Mouse (Mus musculus) yolk sac, embryonic 10.5 days (tissue): ENCODE measurements around the gene Hoxc13.

Experiments
- DNase-seq: peaks from one replicate; pipeline ENCODE4 v3.0.0-alpha.2; 2017; ENCODE audit warnings: low spot score

Gene Hoxc13

DNA sequence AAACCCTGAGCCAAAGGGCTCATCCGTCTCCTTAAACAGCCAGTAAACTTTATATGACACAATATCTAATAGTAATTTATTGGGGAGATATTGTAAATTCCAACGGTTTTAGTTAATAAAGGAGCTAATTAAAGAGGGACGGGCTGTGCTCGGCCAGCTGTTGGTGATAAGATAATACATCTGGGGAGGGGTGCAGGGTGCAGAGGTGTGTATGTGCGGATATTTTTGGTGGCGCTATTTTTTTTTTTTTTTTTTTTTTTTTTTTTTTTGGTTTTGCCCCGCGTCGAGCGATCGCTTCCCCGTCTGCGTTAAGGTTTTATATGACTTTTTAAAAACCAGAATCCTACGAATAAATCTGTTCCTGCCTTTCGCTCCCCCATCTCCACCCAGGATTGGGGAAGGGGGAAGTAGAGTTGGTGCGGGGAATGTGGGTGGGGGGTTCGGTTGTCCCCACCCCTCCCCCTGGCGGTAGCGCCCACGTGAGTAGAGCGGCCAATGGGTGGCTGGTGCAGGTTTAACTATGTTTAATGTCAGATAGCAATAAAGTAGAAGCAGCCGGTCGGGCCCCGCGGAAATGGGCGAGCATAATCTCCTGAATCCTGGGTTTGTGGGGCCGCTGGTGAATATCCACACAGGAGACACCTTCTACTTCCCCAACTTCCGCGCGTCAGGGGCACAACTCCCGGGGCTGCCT lies 15.5 kb downstream of the Hoxc13 start, which contains the start of gene Hoxc12:
TSS of gene Hoxc12 (plus strand) at position 479 of the 694 bp plus-strand sequence.
- no peak for DNase-seq

DNA sequence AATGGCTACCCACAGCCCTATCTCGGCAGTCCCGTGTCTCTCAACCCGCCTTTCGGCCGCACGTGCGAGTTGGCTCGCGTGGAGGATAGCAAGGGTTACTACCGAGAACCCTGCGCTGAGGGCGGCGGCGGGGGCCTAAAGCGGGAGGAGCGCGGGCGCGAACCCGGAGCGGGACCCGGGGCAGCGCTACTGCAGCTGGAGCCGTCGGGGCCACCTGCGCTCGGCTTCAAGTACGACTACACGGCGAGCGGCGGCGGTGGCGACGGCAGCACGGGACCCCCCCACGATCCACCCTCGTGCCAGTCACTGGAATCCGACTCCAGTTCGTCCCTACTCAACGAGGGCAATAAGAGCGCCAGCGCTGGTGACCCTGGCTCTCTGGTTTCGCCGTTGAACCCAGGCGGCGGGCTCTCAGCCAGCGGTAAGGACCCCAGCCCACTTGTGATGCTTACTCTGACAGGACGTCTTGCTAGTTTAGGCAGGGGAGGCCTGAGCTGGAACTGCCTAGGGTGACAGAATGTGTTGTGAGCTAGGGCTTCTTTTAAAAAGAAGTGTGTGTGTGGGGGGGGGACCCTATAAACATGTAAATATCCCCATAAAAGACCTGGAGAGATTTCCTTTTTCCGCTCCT lies 16.2 kb downstream of the Hoxc13 start:
- no peak for DNase-seq

DNA sequence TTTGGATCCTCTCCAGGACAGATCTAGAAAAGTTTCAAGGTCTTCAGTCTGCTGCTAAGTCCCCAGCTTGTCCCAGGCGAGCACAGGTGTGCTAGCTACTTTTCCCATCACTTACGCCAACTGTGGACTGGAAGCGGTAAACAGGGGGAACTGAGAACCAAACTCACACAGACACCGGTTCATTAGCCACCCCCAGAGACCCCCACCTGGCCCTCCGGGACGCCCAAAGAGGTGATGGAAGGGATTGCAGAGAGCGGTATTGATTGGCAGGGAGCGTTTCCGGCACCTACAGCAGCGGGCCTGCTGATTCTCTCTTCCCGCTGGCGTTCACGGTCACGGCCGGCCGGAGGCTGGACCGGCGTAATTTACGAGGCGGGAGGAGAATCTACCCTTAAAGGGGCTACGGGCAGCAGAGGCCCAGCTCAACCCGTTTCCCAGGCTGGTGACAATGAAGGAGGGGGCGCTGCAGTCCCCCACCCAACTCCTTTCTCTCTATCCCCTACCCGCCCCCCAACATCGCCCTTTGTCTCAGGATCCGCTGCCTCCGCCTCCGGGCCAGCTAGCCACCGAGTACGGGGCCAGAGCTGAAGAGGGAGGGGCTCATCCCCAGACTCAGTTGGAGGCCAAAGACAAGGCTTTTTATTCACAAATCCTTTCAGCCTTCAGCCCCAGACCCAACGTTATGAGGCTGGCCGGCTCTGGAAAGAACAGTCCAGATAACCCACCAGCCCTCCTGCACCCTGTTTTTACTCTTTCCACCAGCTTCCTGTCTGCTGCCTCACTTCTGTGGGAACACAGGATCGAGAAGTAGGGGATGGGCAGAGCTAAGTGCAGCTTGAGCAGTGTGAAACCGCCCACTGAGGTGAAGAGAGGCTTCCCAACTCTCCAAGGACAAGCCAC lies 18.6 kb downstream of the Hoxc13 start:
- no peak for DNase-seq

DNA sequence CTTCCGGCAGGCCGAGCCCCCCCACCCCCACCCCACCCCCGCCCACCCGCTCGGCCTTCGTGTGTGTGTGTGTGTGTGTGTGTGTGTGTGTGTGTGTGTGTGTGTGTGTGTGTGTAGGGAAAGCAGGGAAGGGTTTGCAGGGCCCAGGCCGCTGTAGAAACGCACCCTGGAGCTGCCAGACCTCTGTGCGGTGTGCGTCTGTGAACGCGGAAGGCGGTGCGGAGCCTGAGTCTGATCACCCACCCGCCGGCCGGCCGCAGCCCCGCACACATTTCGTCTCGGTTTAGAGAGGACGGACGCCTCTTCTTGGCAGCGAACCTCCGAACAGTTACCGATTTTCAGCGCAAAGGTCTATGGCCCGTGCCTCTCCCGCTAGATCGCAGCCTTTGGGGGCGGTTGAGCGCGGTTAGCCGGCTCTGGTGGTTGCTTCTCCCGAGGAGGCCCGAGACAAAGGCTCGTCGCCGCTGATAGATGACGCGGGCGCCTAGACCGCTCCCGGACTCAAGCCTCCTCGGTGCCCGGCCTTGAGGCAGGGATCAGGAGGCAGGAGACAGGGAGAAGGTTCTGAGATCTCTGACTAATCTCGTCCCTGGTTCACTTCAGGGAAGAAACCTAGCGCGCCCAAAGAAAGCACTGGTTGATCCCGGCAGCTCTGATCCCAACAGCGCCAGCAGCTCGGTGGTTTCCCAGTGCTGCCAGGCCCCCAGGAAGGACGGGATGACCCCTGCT lies 22.0 kb downstream of the Hoxc13 start:
- peak; percentile 61 for DNase-seq

DNA sequence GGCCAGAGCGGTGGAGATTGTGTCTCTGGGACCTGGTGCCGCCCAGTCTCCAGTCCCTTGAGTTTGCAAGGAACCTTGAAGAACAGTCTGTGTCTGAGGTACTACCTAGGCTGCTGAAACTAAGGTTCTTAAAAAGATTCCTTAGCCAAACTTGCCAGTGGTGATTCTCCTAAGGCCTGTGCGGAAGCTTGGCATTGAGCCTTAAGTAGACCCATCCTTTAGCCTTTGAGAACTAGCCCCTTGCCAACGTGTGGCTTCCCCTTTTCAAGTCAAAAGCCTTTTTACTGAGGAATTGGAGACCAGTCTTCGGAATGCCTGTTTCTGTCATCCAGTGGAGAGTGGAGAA lies 22.5 kb downstream of the Hoxc13 start:
- DNase-seq, result no peak

DNA sequence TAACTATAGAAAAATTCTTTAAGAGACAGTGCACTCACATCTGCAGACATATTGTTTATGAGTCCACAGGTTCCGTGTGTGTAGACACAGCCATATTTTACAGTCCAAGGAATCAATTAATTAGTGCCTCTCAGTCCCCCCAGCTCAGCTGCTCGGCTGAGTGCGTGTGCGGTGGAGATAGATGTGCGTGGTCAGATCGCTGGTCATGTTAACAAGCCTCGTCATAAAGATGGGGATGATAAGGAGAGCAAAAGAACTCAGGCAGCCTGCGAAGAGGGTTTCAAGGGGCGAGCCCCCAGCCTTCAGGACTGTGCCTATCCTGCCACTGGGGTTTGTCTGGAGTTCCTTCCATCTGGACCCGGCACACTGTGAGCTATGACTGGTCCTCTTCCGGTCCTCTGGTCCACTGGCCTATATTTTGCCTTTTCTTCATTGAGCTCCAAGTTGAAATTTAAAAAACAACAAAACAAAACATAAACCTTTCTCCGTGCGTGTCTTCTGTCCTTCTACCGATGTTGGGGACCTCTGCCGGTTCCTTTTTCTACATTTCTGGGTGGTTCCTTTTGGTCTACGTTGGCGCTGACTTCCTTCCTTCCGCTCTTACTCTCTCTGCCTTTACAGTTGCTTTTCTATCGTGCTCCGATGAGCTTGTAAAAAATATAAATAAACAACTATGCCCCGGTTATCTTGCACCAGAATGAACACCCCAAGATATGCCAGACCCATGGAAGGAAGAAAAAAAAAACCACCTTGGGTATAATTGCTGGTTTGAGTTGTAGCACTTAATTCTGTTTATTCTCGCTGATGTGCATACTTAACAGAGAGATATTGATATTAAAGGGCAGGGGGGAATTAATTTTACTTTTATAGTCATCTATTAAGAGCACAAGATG lies 24.5 kb downstream of the Hoxc13 start:
- no peak for DNase-seq

DNA sequence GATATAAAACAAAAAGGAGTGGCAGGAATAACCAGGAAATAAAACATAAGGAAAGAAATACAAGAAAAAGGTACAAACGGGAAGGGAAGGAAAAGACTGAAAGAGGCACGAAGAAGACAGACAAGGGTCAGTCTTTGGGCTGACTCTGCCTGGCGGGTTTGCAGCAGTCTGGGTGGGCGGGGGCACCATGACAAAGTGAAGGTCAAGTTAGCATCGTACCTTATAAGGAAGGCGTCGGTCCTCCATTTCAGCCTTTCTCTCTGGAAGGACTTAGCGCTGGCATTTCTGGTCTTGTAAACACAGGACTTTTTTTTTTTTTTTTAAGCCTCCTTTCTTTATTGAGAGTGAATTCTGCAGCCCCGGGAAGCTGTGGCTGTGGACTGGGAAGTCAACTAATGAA lies 26.4 kb downstream of the Hoxc13 start:
- DNase-seq, result no peak

DNA sequence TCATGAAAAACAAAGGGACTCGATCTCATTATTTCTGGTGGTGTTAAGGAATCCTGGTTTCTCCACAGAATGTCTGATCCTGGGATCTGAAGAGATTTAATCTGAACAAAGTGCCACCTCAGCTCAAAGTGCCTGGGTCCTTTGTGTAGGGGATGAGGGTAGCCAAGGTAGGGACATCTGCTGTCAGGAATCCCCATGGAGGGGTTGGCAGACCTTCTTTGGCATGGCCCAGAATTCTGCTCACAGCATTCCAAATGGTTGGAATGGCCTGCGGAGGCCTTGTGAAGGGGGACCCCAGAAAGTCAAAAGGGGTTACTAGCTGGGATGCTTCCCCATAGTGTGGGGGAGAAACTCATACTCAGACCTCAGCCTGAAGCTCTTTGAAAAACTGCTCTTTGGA lies 27.9 kb downstream of the Hoxc13 start:
- no peak for DNase-seq

DNA sequence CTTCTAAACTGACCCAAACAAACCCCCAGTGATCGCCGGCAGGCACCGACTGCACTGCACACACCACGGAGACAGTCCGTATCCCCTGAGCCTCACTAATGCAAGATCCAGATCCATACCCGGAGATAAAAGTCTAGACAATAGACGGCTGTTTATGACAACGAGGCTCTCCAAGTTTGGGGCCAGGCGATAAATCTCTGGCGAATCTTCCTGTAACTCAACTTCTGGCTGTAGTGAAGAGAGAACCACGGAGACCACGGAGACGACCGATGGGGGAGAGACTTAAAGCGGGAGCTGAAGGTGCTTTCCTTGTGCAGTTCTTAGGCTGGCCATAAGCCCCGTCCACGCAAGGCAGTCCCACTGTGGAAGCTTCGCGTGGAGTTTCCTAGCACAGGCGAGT lies 28.8 kb downstream of the Hoxc13 start:
- no peak for DNase-seq

DNA sequence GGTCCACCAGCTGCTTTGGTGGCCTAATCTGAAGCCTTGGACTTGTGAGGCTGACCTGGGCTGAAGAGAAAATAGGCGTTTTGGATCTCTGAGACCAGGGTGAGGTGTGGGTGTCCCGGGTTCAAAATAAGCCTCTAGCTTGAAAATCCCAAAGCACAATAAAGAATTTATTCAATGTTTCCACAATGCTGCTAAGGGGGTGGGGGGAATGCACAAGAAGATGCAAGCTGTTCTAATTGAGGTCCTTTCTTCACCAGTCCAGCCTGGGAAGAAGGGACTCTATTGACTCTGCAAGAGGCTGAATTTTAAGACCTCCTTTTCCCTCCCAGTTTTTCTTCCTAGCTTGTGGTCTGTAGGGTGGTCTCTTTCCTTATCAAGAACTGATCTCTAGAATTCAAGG lies 30.0 kb downstream of the Hoxc13 start:
- no peak for DNase-seq

DNA sequence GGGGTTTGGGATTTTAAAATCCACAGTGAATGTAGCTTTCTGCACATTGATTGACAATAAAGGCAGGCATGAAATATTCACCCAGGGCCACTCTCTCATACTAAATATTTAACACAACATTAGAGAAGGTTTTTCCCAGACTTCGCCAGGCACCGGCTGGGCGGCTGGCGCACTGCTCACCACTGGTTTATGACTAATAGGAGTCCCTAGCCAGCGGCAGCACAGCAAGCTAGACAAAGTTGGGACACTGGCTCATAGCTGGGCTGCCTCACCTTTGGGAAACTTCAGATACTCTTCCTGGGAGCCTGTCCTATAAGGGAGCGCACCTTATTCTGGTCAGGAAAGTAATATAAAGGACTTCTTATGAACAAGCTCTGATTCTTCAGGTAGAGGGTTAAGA lies 32.7 kb downstream of the Hoxc13 start:
- DNase-seq, result no peak

DNA sequence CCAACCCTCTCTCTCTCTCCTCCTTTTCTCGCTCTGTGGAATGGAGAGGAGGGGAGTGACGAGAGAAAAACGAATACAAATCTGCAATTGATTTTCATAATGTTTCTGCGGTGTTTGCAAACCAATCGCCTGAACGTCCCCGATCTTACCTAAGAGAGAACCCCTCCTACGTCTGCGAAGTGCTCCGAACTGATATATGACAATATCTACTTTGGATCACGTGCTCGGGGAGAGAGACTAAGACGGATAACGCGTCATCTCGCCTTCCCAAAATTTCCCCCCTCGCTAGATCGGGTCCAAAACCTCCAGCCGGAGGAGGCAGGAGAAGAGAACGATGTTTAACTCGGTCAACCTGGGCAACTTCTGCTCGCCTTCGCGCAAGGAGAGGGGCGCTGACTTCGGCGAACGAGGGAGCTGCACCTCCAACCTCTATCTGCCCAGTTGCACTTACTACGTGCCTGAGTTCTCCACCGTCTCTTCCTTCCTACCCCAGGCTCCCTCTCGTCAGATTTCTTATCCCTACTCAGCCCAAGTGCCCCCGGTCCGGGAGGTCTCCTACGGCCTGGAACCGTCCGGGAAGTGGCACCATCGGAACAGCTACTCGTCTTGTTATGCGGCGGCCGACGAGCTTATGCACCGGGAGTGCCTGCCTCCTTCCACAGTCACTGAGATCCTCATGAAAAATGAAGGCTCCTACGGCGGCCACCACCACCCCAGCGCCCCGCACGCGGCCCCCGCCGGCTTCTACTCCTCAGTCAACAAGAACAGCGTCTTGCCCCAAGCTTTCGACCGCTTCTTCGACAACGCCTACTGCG lies 33.5 kb downstream of the Hoxc13 start, which contains the start of gene Hoxc11:
TSS of gene Hoxc11 (plus strand) at position 236 of the 815 bp plus-strand sequence.
- DNase-seq, result no peak

DNA sequence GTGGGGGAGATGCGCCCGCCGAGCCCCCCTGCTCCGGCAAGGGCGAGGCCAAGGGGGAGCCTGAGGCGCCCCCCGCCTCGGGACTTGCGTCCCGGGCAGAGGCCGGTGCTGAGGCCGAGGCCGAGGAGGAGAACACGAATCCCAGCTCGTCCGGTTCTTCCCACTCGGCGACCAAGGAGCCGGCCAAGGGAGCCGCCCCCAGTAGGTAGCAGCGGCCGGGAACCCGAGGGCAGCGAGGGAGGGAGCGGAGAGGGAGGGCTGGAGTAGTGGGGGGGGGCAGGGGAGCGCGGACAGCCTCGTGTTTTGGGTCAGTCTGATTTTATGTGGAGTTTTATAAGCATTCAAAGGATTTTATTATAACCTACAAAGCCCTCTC lies 34.1 kb downstream of the Hoxc13 start:
- no peak for DNase-seq

DNA sequence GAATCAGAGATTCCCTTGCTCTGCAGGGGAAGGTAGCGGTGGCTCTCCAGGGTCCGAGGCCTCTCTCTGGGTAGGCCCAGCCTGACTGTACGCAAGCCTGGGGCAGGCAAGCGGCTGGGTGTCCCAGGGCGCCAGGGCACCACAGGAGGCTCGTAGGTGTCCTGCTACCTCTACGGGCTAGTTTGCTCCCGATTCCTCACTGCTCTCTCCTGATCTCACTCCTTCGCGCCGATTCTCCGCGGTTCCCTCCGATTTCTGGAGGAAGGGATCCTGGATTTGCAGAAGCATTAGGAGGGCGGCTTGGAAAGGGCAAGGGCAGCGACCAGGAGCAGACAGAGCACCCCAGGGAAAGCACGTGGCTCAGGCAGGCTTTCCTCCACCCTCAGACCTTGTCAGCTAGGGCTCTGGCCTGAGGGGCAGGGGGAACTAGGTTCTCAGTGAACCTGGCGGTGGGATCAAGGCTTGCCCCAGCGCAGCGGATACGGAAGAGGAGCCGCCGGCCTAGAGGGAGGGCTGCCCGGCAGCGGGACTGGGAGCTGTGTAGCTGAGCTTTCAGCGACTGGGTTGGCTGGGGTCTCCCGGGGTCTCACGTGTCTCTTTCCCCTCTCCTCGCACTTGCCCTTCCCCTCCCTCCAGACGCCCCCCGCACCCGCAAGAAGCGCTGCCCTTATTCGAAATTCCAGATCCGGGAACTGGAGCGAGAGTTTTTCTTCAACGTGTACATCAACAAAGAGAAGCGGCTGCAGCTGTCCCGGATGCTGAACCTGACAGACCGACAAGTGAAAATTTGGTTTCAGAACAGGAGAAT lies 35.1 kb downstream of the Hoxc13 start:
- DNase-seq, result no peak

DNA sequence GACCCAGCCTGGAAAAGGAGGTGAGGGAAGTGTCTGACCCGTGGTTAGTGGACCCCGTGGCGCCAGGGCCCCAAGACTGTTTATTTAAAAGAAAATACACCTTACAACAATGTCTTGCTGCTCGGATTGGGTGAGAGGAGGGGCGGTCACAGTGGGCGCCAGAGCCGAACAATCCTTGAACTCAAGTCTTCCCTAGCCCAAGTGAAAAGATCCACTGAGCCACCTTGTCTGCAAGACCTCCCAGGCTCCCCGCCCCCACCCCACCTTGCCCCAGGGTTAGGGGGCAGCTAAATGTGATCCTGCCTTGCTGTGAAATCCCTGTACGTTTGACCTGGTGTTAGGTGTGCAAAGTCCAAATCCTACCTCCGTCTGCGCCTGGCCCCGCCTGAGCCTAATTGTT lies 36.0 kb downstream of the Hoxc13 start:
- DNase-seq, result no peak

DNA sequence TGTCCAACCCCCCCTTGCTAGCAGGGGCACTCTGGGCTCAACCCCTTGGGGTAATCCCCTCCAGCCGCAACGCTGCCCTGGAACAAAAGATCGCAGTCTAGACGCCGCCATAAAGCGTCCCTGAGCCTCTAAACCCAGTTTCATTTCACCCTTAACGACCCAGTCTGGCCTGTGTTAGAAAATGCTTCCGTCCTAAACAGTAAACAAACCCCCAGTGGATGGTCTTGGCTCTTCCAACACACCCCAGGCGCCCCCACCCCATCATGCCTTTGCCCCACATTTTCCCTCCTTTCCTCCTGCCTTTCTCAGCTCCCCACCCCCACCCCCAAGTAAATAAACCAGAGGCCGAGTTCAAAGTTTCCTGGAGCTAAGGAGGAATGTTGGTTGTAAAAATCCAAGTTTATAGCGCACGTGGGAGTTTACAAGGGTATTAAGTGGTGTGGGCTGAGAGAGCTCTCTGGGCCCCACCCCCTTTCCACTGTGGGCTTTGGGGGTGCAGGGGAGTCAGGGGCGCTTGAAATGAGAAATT lies 38.8 kb downstream of the Hoxc13 start:
- DNase-seq, result no peak

DNA sequence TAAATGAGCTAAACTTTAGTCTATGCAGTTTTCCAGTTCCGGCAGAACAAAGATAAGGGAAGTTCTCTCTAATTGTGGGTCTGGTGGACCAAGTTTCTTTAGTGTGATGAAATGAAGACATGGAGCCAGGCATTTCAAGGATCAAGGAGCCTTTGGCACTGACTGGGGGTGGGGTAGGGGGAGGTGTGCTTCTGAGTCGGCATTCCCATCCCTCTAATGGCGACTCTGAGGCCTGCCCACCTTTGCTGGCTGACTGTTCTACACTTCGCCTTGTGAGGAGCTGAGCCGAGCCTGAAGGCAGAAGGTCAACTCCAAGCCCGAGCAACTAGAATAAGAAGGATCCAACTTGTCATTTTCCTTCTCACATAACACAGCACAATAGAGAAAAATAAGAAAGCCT lies 40.8 kb downstream of the Hoxc13 start:
- DNase-seq, result no peak

DNA sequence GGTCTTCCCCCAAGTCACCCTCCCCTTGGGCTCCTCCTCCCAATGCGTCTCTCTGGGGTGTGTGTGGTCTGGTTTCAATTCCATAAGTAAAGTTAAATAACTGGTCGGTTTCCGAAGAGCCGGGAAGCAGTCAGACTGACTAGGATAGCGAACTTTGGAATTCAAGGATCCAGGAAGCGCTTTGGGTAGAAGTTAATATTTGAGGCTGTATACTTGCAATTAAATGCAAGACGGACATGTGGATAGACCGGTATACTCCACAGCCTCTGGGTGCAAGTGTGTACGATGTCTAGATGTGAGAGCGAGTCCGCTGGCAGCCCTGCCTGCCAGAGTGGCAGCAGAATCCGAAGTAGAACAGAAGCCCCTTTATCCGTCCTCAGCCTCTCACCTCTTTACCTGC lies 41.6 kb downstream of the Hoxc13 start:
- DNase-seq, result no peak

DNA sequence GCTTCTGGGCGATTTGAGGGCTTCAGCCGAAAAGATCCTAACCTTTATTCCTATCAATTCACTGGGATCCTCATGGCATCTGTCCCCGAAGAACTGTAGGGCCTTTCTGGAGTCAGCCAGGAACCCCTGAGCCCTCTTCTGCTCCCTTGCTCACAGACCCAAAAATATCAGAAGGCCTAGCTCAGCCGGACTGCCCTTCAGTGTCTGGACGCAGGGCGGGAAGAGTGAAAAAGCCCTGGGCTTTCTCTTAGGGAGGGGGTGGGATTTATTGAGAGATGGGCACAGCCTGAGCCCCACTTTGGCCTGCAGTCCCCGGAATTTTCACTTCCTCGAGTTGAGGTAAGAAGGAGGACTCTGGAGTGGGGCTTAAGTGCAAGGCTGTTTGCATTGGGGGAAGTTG lies 42.4 kb downstream of the Hoxc13 start:
- DNase-seq, result no peak
